Mouse (Mus musculus): ENCODE data around the gene Sytl1.

GRCm38 (mm10) chr4:133304770-133305169 is 41.9 kb upstream of the Sytl1 start:
- no peak for TF ChIP-seq GATA1 (IDR thresholded peaks at IDR 0.05; ENCODE audit: borderline replicate concordance, low read length)
- TF ChIP-seq FLI1 (IDR thresholded peaks at IDR 0.05; ENCODE audit: low read length): no peak
